Mouse (Mus musculus) lung, adult 2 months (tissue): Measurements from ENCODE around the gene Tnc. TPM values are rescaled to one million over a fixed set of nuclear protein-coding genes. Genes with fewer than 3 reads are reported as not detected.

Experiments
- DNase-seq: peaks from one replicate; pipeline ENCODE4 v3.0.0; 2022
- H3K4me1 ChIP-seq: fragments of 200-500 bp; 2 replicates; pipeline ENCODE4 v1.6.1; 2011; ENCODE audit warnings: low read length; ENCODE audit not compliant: control insufficient read depth, insufficient read depth
- H3K4me3 ChIP-seq: fragments of 200-500 bp; replicated peaks from 2 replicates; pipeline ENCODE3; 2011; ENCODE audit warnings: low read depth, mild to moderate bottlenecking, control low read depth, low read length; ENCODE audit errors: extremely low read depth
- CTCF ChIP-seq: fragments of 200-500 bp; IDR thresholded peaks from 2 replicates; pipeline ENCODE4 v1.5.1; 2011; ENCODE audit warnings: mild to moderate bottlenecking, low read length, control low read depth; ENCODE audit not compliant: insufficient read depth
- POLR2A ChIP-seq: fragments of 200-500 bp; IDR thresholded peaks from 2 replicates; pipeline ENCODE4 v1.6.1; 2011; ENCODE audit warnings: low read depth, mild to moderate bottlenecking, control low read depth, low read length, borderline replicate concordance; ENCODE audit errors: extremely low read depth
- WGBS: fragments of 180-500 bp; shearing (Covaris S2); methylation state at CpG from one replicate; pipeline ENCODE4 v1.1.7; 2018; 5-methylcytosine and 5-hydroxymethylcytosine counted together
- polyA plus RNA-seq: library from polyadenylated mRNA; depleted of rRNA; stranded (reverse); fragments of >200 nt; gene quantifications from 2 replicates; pipeline ENCODE4 v1.2.3, GENCODE M21; 2012

Gene Tnc
- polyA plus RNA-seq, 1 experiment: 7.3 TPM

DNA sequence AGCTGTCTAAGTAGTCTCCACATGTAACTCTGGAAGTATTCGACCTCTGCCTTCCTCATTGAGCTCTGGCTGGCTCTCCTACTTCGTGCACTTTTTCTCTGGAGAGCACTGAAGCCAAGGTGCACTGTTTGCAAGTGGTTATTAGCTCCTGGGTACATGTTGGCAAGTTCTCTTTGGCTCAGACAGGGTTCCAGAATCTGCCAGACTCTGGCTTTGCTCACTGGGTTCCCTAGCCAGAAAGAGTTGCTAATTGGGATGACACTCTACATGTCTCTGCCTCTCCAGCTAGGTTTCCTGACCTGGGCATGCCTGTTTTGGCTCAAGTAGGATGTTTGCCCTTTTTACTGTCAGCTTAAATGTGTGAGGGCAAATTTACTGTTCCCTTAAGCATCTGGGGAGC is 13.6 kb downstream of the Tnc start:
- DNase-seq: no peak
- Histone ChIP-seq H3K4me3 (no peak overlapping the region), H3K4me1 (no peaks in the 10 kb centered on the region; the same call in 1 of the 2 replicates)
- TF ChIP-seq CTCF (no peak), POLR2A (no peak)
- 37% methylated on average over 2 of the region's 2 CpGs for WGBS

DNA sequence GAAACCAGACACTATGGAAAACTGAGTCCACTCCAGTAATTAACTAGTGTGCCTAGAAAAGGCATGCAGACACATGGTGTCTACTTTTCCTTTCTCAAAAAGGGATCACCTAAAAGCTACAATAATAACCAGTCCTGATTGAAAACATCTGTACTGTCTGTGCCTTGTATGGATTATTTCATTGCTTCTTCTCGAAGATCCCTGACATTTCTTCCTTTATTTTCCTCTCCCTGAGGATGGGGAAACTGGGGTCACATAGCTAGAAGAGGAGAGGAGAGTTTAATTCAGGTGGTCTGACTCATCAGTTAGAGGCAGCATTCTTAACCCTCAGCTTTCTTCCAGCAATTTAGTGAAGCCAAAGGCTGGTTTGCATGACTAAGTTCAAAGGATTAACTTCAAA is 17.3 kb downstream of the Tnc start:
- WGBS: 57% methylated on average over 1 of the region's 1 CpGs
- no peak for DNase-seq
- no peak for TF ChIP-seq CTCF
- TF ChIP-seq POLR2A: no peak
- Histone ChIP-seq H3K4me1 (no peaks in the 10 kb centered on the region; the same call in 1 of the 2 replicates), H3K4me3 (no peak overlapping the region)

DNA sequence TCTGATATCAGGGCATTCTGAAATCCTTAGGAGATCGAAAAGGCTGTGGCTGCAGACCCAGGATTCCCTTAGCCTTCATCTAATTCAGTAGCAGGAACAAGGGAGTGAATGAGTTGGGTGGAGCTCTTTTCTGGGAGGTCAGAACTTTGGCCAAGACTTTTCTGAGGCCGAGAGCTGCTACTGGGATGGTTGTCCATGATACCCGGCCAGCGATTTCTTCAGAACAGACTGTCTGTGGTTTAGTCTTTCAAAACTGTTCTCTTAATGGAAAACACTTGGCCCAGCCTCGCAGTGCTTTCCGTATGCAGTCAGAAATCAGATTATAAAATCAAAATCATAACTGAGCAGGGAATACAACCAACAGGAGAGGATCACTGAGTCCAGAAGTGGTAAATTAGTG is 21.2 kb downstream of the Tnc start:
- TF ChIP-seq POLR2A (no peak), CTCF (no peak)
- no peak for DNase-seq
- WGBS: 79% methylated on average over 6 of the region's 6 CpGs

DNA sequence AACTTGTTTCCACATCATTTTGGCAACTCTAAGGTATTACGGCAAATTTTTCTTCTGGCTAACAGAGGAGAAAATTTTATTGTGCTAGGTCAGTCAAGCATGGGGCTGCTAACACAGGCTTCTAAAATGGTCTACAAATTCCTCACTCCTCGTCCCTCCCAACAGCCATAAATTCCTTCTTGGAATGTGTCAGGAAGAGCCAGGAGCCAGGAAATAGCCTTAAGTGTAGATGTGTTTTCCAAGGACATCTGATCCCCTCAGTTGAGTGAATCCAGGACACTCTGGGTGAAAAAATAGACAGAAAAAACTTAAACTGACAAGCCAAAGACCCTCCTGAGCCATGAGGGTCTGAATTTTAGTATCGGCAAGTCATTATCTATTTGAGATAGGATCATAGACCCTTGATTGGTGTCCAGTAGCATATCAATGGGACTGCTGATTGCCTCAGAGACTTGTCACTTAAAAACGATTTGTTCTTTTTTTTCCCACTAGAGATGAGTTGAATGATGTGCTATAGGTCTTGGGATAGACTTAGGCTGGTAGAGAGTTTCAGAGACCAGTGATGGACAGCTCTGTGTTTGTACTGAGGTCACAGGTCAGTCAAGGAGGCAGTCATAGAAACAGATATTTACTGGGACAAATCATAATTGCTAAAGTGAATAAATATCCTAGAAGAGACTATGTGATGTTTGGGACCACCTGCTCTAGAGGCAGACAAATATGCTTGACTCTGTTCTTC is 22.6 kb downstream of the Tnc start:
- 64% methylated on average over 4 of the region's 4 CpGs for WGBS
- H3K4me3 ChIP-seq: no peak overlapping the region
- H3K4me1 ChIP-seq: 0 out of 2 replicates have a peak, but pooled peaks cover 2% of the 10 kb centered on the region
- DNase-seq: no peak
- no peak for TF ChIP-seq CTCF
- no peak for TF ChIP-seq POLR2A

More for the DNA sequence above, 21.2 kb downstream of the Tnc start:
- H3K4me3 ChIP-seq: no peak overlapping the region
- peaks cover 2% of the 10 kb centered on the region; the same call in 1 of the 2 replicates for H3K4me1 ChIP-seq

DNA sequence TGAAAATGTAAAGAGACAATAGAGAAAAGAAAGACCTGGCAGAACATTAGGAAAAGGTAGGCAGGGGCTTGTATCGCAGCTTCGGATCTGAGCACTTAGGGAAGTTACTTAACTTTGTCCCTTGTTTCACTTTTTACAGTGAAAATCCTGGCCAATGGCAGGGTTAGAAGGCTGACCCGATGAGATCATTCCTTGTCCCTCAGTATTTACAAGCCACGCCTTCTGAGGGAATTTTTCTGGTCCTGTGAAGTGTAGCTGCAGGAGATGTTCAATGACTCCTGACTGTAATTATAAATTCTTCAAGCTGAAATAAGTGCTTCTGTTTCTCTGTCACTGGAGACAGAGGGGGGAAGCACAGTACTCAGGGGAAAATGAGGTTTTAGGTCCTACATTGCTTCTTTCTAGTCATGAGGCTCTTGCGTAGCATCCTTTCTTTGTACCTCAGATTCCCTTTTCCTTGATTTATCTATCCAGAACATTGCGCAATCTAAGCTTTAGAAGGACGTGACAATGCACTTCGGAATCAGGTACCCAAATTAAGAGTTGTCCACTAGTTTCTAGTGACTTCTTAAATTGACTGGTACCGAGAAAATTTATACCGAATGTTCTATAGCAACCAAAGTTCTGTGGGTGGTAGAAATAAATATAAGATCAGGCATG is 25.8 kb downstream of the Tnc start:
- no peak for DNase-seq
- TF ChIP-seq POLR2A (no peak), CTCF (no peak)
- Histone ChIP-seq H3K4me1 (0 out of 2 replicates have a peak, but pooled peaks cover 2% of the 10 kb centered on the region), H3K4me3 (no peak overlapping the region)
- 74% methylated on average over 10 of the region's 10 CpGs for WGBS

DNA sequence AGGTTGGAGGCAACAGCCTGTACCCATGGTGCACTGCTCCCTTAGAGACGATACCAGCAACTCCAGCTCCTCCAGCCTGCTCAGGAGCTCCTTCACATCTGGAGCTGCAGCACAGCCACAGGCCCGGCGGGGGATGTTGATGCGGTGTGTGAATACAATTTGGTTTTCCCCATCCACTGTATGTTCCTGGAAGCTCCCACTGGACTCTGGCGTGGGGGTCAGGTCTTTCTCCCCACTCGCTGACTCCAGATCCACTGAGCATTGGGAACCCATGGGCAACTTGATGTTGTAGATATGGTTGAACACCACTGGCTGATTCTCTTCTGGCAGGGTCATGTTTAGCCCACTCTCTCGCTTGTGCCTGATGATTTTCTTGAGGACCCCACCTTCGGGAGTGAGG is 26.7 kb downstream of the Tnc start:
- DNase-seq: no peak
- 86% methylated on average over 8 of the region's 8 CpGs for WGBS
- TF ChIP-seq POLR2A: no peak
- TF ChIP-seq CTCF: no peak

DNA sequence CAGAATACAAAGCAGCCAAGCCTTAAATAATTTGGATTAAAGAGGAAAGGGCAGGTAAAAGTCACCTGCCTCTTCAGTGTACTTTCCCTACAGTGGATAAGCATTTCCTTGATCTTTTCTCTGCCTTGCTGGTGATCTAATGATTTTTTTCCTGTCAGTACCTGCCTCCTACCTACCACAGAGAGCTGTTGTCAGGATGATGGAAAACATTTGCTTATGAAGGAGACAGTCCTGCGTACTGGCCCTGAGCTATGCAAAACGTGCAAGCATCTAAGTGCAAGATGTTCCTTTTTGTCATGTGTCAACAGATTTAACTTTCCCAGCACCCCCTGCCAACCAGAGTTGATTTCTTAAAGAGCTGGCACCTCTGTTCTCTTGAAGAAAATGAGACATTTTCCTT is 35.5 kb downstream of the Tnc start:
- no peaks in the 10 kb centered on the region for H3K4me1 ChIP-seq
- WGBS: 40% methylated on average over 2 of the region's 2 CpGs
- H3K4me3 ChIP-seq: no peak overlapping the region
- DNase-seq: no peak
- TF ChIP-seq POLR2A (no peak), CTCF (no peak)

More for the DNA sequence above, 26.7 kb downstream of the Tnc start:
- H3K4me3 ChIP-seq: no peak overlapping the region
- H3K4me1 ChIP-seq: 0 out of 2 replicates have a peak, but pooled peaks cover 2% of the 10 kb centered on the region

DNA sequence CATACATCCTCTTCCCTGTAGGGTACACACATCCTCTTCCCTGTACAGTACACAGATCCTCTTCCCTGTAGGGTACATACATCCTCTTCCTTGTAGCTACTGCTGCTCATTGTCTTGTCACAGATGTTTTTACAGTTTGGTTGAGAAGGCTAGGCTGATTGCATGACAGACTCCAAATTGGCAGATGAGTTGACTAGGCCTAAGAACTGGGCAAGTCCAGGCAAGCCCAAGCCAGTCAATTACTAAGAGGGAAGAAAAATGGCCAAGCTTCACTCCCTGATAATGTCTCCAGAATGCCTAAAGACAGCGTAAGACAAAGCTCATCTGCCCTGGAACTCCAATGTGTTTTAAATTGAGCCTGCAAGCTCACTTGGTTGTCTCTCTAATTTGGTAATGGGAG is 36.9 kb downstream of the Tnc start:
- TF ChIP-seq CTCF (no peak), POLR2A (no peak)
- DNase-seq: no peak
- WGBS: 93% methylated on average over 1 of the region's 1 CpGs

DNA sequence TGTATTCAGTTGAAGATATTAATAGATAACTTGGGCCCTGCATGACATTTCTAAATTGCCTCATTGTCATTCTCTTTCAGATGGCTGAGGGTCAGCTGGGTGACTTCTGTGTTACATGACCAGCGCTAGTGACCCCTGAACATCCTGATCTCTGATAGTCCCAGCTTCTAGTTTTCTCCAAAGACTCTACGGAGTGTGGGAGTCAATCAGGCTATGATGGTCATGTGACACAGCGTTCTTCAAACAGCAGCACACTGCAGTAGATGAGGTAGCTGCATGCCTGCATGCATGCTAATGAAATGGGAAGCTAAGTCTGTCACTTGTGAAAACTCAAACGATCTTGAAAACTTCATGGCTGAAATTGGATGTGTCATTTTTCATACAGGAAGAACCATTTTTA is 41.6 kb downstream of the Tnc start:
- TF ChIP-seq CTCF (no peak), POLR2A (no peak)
- DNase-seq: no peak
- WGBS: 85% methylated on average over 4 of the region's 4 CpGs
- Histone ChIP-seq H3K4me1 (no peaks in the 10 kb centered on the region), H3K4me3 (no peak overlapping the region)

More for the DNA sequence above, 36.9 kb downstream of the Tnc start:
- H3K4me1 ChIP-seq: no peaks in the 10 kb centered on the region
- H3K4me3 ChIP-seq: no peak overlapping the region

DNA sequence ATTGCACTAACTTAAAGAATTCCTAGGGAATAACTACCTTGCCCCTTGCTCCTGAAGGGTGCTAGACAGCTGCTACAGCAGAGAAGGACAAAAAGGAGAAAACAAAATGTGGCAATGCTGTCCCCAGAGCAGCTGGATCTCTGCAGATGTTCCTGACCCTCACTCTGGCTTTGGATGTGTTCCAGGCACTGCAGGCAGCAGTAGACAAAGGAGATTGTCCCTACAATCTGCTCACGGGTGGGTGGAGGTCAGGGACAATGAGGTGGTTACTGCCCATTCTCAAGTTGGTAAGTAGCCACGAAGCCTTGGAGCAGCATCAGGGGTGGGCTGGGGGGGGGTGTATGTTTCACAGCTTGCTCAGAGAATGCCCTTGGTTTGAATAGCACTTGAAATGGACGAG is 43.1 kb downstream of the Tnc start:
- TF ChIP-seq CTCF (no peak), POLR2A (no peak)
- Histone ChIP-seq H3K4me1 (no peaks in the 10 kb centered on the region), H3K4me3 (no peak overlapping the region)
- DNase-seq: no peak
- WGBS: 39% methylated on average over 3 of the region's 3 CpGs
